Mouse (Mus musculus) limb, embryonic 13.5 days (tissue): ENCODE results near the gene Prss38. TPM values are rescaled to one million over a fixed set of nuclear protein-coding genes. Genes with fewer than 3 reads are reported as not detected.

Source experiments
- ATAC-seq: fragments of 200-750 bp; cut with Nextera tagmentation; 2 replicates; pipeline ENCODE4 v1.8.0; 2017; ENCODE audit warnings: low read depth, moderate number of reproducible peaks, moderate TSS enrichment; ENCODE audit not compliant: low FRiP score
- H3K27ac ChIP-seq: fragments of 300-500 bp; sonication (generic); 2 replicates; pipeline ENCODE4 v1.5.1; 2015; ENCODE audit warnings: inconsistent platforms, mild to moderate bottlenecking, moderate library complexity
- H3K27me3 ChIP-seq: fragments of 300-500 bp; sonication (generic); 2 replicates; pipeline ENCODE4 v1.6.1; 2015; ENCODE audit warnings: mild to moderate bottlenecking, inconsistent platforms
- H3K36me3 ChIP-seq: fragments of 300-500 bp; sonication (generic); 2 replicates; pipeline ENCODE4 v1.6.1; 2015; ENCODE audit warnings: inconsistent platforms, mild to moderate bottlenecking, moderate library complexity
- H3K4me1 ChIP-seq: fragments of 300-500 bp; sonication (generic); 2 replicates; pipeline ENCODE4 v1.6.1; 2015; ENCODE audit warnings: inconsistent platforms
- H3K4me2 ChIP-seq: fragments of 300-500 bp; sonication (generic); replicated peaks from 2 replicates; pipeline ENCODE4 v1.6.1; 2015; ENCODE audit warnings: inconsistent platforms, mild to moderate bottlenecking, moderate library complexity
- H3K4me3 ChIP-seq: fragments of 300-500 bp; sonication (generic); 2 replicates; pipeline ENCODE4 v1.5.1; 2015; ENCODE audit warnings: moderate library complexity, mild to moderate bottlenecking, inconsistent platforms
- H3K9ac ChIP-seq: fragments of 300-500 bp; sonication (generic); 2 replicates; pipeline ENCODE4 v1.6.1; 2015; ENCODE audit warnings: mild to moderate bottlenecking, inconsistent platforms
- H3K9me3 ChIP-seq: fragments of 300-500 bp; sonication (generic); 2 replicates; pipeline ENCODE4 v1.6.1; 2016; ENCODE audit warnings: inconsistent platforms
- WGBS: fragments of 180-500 bp; shearing (Covaris S2); methylation state at CpG from one replicate; pipeline ENCODE4 v1.1.7; 2015; 5-methylcytosine and 5-hydroxymethylcytosine counted together
- polyA plus RNA-seq: library from polyadenylated mRNA; unstranded; fragments of >200 nt; fragmentation: Nextera tagmentation; extraction: Ambion mirVana; gene quantifications from 2 replicates; pipeline ENCODE4 v1.2.1, GENCODE M21; 2015

Gene Prss38
- polyA plus RNA-seq, 1 experiment from 2014 or later: 0.11 TPM

GRCm38 (mm10) chr11:59338736-59339120 is 36.7 kb downstream of the Prss38 start:
- H3K4me1 ChIP-seq: peaks cover 46% of the 10 kb centered on the region
- 91% methylated on average over 2 of the region's 2 CpGs for WGBS
- H3K4me3 ChIP-seq: no peak overlapping the region
- no peak overlapping the region for H3K27ac ChIP-seq
- no peak for ATAC-seq
- no peaks in the 10 kb centered on the region for H3K36me3 ChIP-seq
- H3K9me3 ChIP-seq: no peaks in the 10 kb centered on the region
- H3K27me3 ChIP-seq: peaks cover 6% of the 10 kb centered on the region; the same call in 1 of the 2 replicates
- no peak overlapping the region for H3K4me2 ChIP-seq
- H3K9ac ChIP-seq: no peak overlapping the region

DNA sequence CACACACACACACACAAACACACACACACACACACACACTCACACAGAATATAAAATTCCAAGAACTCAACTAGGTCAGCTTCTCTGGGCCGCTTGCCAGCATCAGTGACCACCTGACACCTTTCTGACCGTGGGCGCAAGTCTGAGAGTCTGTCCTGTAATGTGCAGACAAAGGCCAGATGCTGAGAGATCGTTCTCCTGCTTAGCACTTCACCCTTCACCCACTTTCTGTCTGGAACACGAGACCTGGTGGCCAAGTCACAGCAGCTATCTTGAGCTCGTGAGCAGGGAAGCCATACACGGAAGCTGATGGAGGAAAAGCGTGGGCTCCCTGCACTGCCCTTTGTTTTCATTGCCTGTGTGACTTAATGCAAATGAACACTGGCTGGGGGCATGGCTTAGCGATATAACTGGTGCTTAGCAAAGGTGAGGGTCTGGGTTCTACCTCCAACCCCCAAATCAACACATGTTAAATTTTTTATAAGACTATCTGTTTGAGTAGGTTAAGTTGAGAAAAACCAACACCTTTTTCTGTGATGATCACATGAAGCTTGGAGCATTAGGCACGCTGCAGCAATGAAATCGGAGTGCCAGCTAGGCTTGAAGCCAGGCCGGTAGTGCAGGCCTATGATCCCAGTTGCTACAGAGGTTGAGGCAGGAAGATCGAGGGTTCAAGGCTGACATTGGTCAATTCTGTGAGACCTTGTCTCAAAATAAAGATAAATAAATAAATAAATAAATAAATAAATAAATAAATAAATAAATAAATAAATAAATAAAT is 37.3 kb downstream of the Prss38 start:
- 59% methylated on average over 13 of the region's 13 CpGs for WGBS

DNA sequence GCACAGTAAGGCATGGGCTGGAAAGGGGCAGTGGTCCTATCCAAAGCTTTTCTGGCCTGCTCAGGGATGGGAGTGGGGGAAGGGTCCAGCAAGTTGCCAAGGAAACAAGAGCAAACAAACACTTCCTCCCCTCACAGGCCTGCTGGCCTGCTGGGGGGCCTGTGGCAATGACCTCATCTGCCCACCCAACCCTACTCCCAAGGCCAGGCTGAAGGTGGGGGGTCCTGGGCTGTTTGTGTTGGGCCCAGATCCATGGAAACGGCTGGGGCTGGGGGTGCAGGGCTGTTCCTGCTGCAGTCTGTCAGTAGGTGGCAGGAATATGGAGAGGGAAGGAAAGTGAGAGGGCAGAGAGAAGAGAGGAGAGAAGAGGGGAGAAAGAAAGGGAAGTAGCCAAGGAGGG is 39.1 kb downstream of the Prss38 start:
- peak; percentile 72 for ATAC-seq
- Histone ChIP-seq H3K4me3 (no peak overlapping the region), H3K27ac (no peak overlapping the region), H3K27me3 (peaks cover 11% of the 10 kb centered on the region; the same call in 1 of the 2 replicates), H3K9ac (no peak overlapping the region), H3K9me3 (no peaks in the 10 kb centered on the region), H3K4me2 (no peak overlapping the region), H3K4me1 (peaks cover 45% of the 10 kb centered on the region), H3K36me3 (peaks cover 8% of the 10 kb centered on the region)
- WGBS: 13% methylated on average over 1 of the region's 1 CpGs

More for the DNA sequence above, 37.3 kb downstream of the Prss38 start:
- peaks cover 6% of the 10 kb centered on the region; the same call in 1 of the 2 replicates for H3K27me3 ChIP-seq
- no peaks in the 10 kb centered on the region for H3K36me3 ChIP-seq
- H3K9ac ChIP-seq: no peak overlapping the region
- H3K4me1 ChIP-seq: peaks cover 44% of the 10 kb centered on the region
- H3K4me3 ChIP-seq: no peak overlapping the region
- H3K4me2 ChIP-seq: no peak overlapping the region
- H3K27ac ChIP-seq: no peak overlapping the region
- H3K9me3 ChIP-seq: no peaks in the 10 kb centered on the region
- ATAC-seq: no peak

GRCm38 (mm10) chr11:59335942-59336341 is 39.5 kb downstream of the Prss38 start:
- Histone ChIP-seq H3K27ac (peak overlapping the region; percentile 44; the same call in 1 of the 2 replicates), H3K4me1 (peaks cover 45% of the 10 kb centered on the region)
- 30% methylated on average over 2 of the region's 2 CpGs for WGBS

GRCm38 (mm10) chr11:59335150-59335549 is 40.3 kb downstream of the Prss38 start:
- Histone ChIP-seq H3K9ac (no peak overlapping the region), H3K4me3 (no peak overlapping the region), H3K36me3 (peaks cover 15% of the 10 kb centered on the region), H3K9me3 (no peaks in the 10 kb centered on the region), H3K27me3 (peaks cover 14% of the 10 kb centered on the region; the same call in 1 of the 2 replicates), H3K4me2 (no peak overlapping the region), H3K4me1 (peaks cover 49% of the 10 kb centered on the region), H3K27ac (no peak overlapping the region)
- WGBS: 63% methylated on average over 4 of the region's 4 CpGs
- no peak for ATAC-seq

More at GRCm38 (mm10) chr11:59335942-59336341, 39.5 kb downstream of the Prss38 start:
- ATAC-seq: no peak
- Histone ChIP-seq H3K9ac (no peak overlapping the region), H3K4me3 (no peak overlapping the region), H3K9me3 (no peaks in the 10 kb centered on the region), H3K36me3 (peaks cover 12% of the 10 kb centered on the region), H3K4me2 (no peak overlapping the region), H3K27me3 (peaks cover 14% of the 10 kb centered on the region; the same call in 1 of the 2 replicates)

DNA sequence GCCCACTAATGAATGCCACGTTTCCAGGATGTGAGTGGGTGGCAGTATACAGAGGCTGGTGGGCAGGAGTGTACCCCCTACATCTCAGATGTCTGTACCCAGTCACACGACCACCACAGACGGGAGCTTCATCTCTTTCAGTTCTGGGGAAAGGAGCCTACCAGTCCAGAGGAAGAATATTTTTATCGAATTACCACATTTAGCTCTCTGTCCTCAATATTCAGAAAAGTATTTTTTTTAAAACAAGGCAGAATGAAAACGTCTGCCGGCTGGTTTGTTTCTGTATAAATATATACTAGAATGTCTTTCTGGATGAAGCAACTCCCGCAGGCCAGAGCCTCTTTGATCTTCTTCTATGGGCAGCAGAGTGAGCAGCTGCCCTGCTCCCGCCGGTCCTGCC is 42.5 kb downstream of the Prss38 start:
- H3K4me2 ChIP-seq: no peak overlapping the region
- peaks cover 18% of the 10 kb centered on the region for H3K36me3 ChIP-seq
- no peak overlapping the region for H3K4me3 ChIP-seq
- H3K9ac ChIP-seq: 0 out of 2 replicates have a peak overlapping the region, but pooled peaks have one; percentile 45
- H3K9me3 ChIP-seq: no peaks in the 10 kb centered on the region
- peaks cover 18% of the 10 kb centered on the region; the same call in 1 of the 2 replicates for H3K27me3 ChIP-seq
- WGBS: 37% methylated on average over 9 of the region's 9 CpGs
- ATAC-seq: no peak
- H3K4me1 ChIP-seq: peaks cover 65% of the 10 kb centered on the region
- H3K27ac ChIP-seq: no peak overlapping the region

GRCm38 (mm10) chr11:59331167-59331869 is 44.1 kb downstream of the Prss38 start:
- no peak for ATAC-seq
- no peaks in the 10 kb centered on the region for H3K9me3 ChIP-seq
- peaks cover 50% of the 10 kb centered on the region for H3K4me1 ChIP-seq
- no peak overlapping the region for H3K4me3 ChIP-seq
- no peak overlapping the region for H3K9ac ChIP-seq
- peaks cover 18% of the 10 kb centered on the region for H3K36me3 ChIP-seq
- WGBS: 80% methylated on average over 16 of the region's 16 CpGs
- H3K27ac ChIP-seq: no peak overlapping the region
- peaks cover 18% of the 10 kb centered on the region; the same call in 1 of the 2 replicates for H3K27me3 ChIP-seq
- H3K4me2 ChIP-seq: no peak overlapping the region

GRCm38 (mm10) chr11:59330560-59330959 is 44.9 kb downstream of the Prss38 start:
- H3K9ac ChIP-seq: no peak overlapping the region
- H3K36me3 ChIP-seq: peaks cover 18% of the 10 kb centered on the region
- no peak overlapping the region for H3K4me2 ChIP-seq
- H3K4me3 ChIP-seq: no peak overlapping the region
- H3K4me1 ChIP-seq: peaks cover 43% of the 10 kb centered on the region
- ATAC-seq: no peak
- H3K27me3 ChIP-seq: peaks cover 18% of the 10 kb centered on the region; the same call in 1 of the 2 replicates
- H3K9me3 ChIP-seq: no peaks in the 10 kb centered on the region
- no peak overlapping the region for H3K27ac ChIP-seq
- 49% methylated on average over 5 of the region's 5 CpGs for WGBS

GRCm38 (mm10) chr11:59329616-59330015 is 45.8 kb downstream of the Prss38 start:
- no peak for ATAC-seq
- Histone ChIP-seq H3K4me3 (no peak overlapping the region), H3K4me1 (peaks cover 37% of the 10 kb centered on the region), H3K36me3 (peaks cover 18% of the 10 kb centered on the region), H3K4me2 (no peak overlapping the region), H3K9me3 (no peaks in the 10 kb centered on the region), H3K27ac (no peak overlapping the region), H3K27me3 (peaks cover 18% of the 10 kb centered on the region; the same call in 1 of the 2 replicates), H3K9ac (no peak overlapping the region)
- WGBS: 10% methylated on average over 6 of the region's 6 CpGs

GRCm38 (mm10) chr11:59327625-59328024 is 47.8 kb downstream of the Prss38 start:
- no peak for ATAC-seq
- Histone ChIP-seq H3K27ac (no peak overlapping the region), H3K4me3 (no peak overlapping the region)

GRCm38 (mm10) chr11:59324777-59325176 is 50.7 kb downstream of the Prss38 start:
- Histone ChIP-seq H3K4me3 (no peak overlapping the region), H3K9me3 (no peaks in the 10 kb centered on the region), H3K4me1 (peaks cover 17% of the 10 kb centered on the region), H3K4me2 (no peak overlapping the region), H3K9ac (no peak overlapping the region), H3K27ac (no peak overlapping the region), H3K27me3 (0 out of 2 replicates have a peak, but pooled peaks cover 3% of the 10 kb centered on the region), H3K36me3 (peaks cover 3% of the 10 kb centered on the region; the same call in 1 of the 2 replicates)
- WGBS: 73% methylated on average over 5 of the region's 5 CpGs
- no peak for ATAC-seq

More at GRCm38 (mm10) chr11:59327625-59328024, 47.8 kb downstream of the Prss38 start:
- WGBS: 89% methylated on average over 18 of the region's 18 CpGs
- H3K36me3 ChIP-seq: peaks cover 18% of the 10 kb centered on the region
- H3K27me3 ChIP-seq: peaks cover 14% of the 10 kb centered on the region; the same call in 1 of the 2 replicates
- H3K9me3 ChIP-seq: no peaks in the 10 kb centered on the region
- H3K4me1 ChIP-seq: peaks cover 24% of the 10 kb centered on the region
- no peak overlapping the region for H3K9ac ChIP-seq
- no peak overlapping the region for H3K4me2 ChIP-seq

GRCm38 (mm10) chr11:59322988-59323387 is 52.5 kb downstream of the Prss38 start:
- no peak overlapping the region for H3K4me2 ChIP-seq
- 81% methylated on average over 3 of the region's 3 CpGs for WGBS
- no peak overlapping the region for H3K9ac ChIP-seq
- no peak overlapping the region for H3K27ac ChIP-seq
- H3K4me1 ChIP-seq: no peaks in the 10 kb centered on the region
- H3K4me3 ChIP-seq: no peak overlapping the region
- peaks cover 5% of the 10 kb centered on the region; the same call in 1 of the 2 replicates for H3K27me3 ChIP-seq
- no peak for ATAC-seq
- H3K36me3 ChIP-seq: no peaks in the 10 kb centered on the region
- H3K9me3 ChIP-seq: no peaks in the 10 kb centered on the region
